Mouse (Mus musculus) spleen, adult 12 weeks (tissue): ENCODE data around the gene Majin.

Experiments
- DNase-seq: peaks from one replicate; pipeline ENCODE4 v3.0.0; 2022; ENCODE audit warnings: low spot score

Majin gene

DNA sequence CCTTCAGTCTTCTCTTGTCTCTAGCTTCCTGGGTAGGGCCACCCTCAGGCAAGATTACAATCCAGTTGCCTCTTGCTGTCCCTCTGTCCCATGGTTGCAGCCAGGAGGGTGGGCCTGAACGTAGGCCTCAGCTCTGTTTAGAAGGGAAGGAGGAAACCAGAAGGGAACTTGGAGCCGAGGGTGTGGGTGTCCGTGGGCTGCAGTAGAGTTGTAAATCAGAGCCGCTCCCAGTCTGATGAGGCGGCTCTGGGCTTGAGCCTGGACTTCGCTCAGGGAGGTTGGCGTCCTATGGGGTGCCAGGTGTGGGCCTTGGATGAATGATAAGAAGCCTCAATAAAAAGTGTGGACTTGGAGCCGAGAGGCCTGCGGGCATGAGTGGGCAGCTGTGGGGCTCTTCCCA lies 80.0 kb downstream of the Majin start:
- no peak for DNase-seq

DNA sequence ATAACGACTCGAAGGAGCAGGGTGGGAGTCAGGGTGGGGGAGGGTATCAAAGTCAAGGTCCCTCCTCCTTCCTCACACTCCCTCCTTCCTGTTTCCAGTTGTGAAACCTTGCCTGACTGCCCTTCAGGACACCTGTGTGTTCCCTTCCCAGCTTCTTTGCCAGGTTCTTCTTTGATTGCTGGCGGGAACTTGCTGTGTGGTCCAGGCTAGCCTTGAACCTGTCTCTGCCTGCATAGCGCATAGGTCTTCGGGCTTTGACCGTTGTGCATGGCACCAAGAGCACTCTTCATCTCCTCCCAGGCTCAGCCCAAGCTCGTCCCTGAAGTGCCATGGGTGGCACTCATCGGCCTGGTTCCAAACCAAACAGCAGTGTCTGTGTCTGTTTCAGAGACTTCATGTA lies 80.8 kb downstream of the Majin start:
- DNase-seq: no peak

DNA sequence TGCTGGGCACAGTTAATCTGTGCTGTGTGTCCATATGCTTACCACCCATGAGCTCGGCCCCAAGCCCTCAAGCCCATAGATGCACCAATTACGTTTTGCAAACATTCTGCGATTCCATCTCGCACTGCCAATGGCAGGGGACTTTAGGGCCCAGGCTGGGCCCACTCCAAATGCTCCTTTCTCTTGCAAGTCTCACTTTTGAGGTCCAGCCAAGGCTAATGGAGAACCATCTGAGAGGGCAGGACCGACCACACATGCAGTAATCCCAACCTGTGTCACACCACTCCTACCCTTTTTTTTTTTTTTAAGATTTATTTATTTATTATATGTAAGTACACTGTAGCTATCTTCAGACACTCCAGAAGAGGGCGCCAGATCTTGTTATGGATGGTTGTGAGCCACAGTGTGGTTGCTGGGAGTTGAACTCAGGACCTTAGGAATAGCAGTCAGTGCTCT lies 81.6 kb downstream of the Majin start:
- no peak for DNase-seq

DNA sequence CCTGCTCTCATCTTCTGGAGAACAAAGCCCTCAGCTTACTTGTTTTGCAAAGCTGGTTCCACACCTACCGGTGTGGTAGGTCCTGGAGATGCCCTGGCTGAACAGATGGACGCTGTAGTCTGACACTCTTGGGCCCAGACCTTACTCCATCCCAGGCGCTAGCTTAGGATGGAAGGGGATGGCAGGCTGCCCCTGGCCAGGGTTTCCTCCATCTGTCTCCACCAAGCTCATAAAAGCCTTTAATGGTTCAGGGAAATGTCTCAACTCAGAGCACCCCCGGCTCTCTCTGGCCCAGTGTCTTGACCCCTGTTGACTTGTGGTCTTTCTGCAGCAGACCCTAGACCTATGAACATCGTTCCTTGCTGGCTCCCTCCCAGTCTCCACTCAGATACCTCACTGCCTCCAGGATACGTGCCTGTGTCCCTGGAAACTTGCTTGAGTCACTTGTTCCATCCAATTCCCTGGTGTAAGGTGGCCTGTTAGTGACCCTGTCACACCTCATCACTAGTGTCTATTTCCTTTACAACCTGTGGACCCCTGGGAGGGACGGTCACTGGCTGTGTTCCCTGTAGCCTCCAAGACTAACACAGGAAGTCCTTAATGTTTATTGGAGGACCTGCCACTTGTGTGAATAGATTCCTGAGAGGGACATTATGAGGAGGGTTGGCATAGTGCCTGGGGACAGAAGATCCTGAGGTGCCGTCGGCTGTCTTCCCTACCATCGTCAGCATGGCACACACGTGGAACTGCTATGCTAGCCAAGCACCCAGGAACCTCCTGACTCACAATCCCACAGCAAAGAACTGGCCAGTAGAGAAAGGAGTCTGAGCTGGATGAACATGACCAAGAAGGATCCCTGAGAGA lies 83.3 kb downstream of the Majin start:
- no peak for DNase-seq

DNA sequence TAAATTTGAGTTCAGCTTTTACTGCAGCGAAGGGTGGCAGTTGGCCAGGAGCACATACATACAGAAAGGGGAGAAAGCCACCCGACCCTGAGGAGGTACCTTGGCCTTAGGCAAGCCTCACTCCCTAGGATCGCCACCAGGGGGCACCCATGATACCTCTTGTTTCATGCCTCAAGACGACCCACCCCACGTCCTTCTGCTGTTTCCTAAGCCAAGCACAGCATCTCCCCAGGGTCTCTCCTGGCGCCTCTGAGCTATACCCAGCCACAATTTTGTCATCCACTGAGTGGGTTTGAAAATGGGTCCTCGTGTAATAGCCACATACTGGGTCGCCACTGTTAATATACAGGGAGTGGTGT lies 84.0 kb downstream of the Majin start:
- peak; percentile 79 for DNase-seq

DNA sequence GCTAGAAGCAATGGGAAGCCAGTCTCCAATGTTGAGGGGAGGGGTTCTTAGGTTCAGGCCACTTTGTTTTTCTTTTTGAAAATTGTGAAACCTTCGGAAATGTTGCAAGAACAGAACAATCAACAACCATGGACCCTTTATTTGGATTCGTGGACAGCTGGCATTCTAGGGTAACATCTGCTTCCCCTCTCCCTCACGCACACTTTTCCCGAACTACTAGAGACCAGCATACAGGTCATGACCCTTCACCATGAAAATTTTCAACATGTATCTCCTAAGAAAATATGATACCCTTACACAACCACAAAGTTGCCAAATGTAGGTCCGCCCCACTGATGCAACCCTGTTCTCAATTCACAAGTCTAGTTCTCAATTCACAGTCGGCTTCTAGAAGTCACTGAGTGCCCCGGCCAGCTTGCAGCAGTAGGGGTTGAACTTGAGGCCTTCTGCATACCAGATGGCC lies 84.5 kb downstream of the Majin start:
- no peak for DNase-seq

DNA sequence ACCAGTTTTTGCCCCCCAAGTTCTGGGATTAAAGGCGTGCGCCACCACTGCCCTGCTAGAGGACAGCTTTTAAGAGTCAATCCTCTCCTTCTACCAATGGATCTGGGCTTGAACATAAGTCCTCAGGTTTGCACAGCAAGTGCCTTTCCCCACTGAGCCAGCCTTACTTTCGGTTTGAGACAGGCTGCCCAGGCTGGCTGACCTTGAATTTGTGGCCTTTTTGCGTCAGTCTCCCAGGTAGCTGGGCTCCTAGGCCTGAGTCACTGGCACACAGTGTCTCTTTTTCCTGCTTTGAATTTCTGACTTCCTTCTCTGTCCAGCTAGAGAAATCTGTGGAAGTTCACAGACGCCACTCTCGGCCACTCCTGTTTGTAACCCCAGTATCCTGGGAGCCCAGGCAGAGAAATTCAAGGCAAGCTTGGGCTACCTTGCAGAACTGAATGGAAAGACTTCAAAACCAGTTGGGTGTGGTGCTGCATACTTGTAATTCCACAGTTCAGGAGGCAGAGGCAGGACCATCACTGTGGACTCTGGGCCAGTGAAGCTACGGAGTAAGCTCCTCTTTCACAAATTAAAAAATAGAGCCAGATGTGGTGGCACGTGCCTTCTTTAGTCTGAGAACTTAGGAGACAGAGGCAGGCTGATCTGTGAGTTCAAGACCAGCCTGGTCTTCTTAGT lies 85.7 kb downstream of the Majin start:
- no peak for DNase-seq

DNA sequence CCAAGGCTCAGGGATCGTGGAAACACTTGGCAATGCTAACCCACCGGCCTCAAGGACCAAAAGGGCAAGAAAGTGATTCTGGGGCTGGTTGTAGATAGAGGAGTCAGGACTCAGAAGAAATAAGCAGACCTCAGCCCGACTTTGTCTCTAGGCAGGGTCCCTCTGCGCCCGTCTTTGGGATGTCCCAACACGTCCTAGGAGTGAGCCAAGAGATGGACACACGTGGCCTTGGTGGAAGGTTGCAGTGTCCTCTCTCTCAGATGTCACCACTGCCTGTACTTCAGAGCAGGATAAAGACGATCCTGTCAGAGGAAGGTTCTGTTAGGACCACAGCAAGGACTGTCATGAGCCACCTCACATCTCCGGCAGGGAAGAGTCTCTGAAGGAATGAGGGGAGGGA lies 86.5 kb downstream of the Majin start:
- DNase-seq: no peak

DNA sequence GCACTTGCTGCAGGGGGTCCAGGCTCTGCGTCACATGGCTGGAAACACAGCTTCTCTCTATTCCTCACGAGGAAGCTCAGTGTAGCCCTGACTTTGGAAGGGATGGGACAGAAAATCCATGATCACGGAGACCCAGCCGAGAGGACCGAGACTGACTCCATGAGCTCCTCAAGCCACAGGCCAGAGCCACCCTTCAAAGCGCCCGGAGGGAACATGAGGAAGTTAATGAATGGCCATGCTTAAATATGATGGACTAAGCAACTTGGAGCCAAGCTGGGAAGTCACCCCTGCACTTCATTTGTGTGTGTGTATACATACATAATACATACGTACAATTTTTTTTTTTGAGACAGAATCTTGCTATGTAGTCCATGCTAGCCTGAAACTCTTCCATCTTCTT lies 87.0 kb downstream of the Majin start:
- DNase-seq: no peak

DNA sequence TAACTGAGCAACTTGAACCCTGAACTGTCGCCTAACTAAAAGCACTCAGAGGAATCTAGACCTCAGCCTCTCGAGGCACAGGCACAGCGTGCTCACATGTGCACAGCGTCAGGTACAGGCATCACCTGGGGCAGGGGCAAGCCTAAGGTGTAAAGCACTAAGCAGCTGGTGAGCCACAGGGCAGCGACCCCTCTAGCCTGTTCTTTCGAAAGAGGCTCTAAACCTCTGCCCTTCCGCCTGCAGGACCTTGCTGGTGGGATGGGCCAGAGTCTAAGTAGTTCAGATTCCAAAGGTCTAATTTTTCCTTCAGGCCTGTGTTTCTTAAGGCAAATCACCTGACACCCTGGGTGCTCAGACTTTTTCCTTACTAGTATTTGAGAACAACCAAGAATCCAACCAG lies 87.9 kb downstream of the Majin start:
- DNase-seq: no peak

DNA sequence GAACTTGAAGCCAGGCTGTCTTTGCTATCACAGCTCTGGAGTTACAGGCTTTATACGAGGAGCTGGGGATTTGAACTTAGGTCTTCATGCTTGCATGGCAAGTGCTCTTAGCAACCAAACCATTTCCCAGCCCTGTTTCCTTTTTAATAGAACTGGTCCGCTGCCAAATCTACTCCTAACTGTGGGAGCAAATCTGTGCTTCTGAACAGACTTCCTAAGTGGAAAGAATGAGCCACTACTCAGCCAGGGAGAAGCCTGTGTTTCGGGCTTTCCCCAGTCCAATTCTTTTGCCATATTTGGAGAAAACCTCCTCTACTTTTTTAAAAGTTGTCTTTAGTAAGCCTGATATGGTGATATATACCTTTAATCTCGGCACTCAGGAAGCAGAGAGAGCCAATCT lies 88.5 kb downstream of the Majin start:
- DNase-seq: no peak

DNA sequence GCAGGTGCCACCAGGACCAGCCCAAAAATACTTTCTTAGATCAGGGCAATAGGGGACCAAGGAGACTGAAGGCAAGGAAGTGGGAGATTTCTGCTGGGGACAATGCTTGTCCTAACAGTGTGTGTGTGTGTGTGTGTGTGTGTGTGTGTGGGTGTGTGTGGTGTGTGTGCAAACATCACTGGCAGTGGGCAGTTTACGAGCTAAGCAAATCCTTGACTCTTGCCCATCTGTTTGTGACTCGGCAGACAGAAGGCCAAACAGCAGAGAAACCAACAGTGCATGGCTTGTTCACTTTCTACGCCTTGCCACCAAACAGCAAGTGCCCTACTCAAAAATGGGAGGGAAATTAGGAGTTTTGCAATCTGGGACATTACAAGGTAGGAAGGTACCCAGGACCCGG lies 89.4 kb downstream of the Majin start:
- no peak for DNase-seq
